In genomic region chr2:180711527-180711926, GRCm38 (mm10) we compare ENCODE assay signal across 9 mouse cellular contexts. TPM values are rescaled to one million over a fixed set of nuclear protein-coding genes. Genes with fewer than 3 reads are reported as not detected.
DNase-seq lines count a peak whose midpoint lies in the region; ATAC-seq and TF ChIP-seq lines count a peak whose summit lies in the region.
"Had no signal": no experiment of that assay in that cellular context is flagged by ENCODE, and none has a peak within 500 bp of the region (broad histone marks: within the 10 kb centered on the region; RNA-seq: fewer than 3 reads in every experiment).

No protein-coding gene starts in this region.

- no peak overlapping the region for H3K27ac ChIP-seq in embryonic facial prominence, embryonic 12.5 days
- H3K27ac ChIP-seq in intestine, embryonic 16.5 days (ENCODE audit: low read length), result no peak overlapping the region
- no peak overlapping the region for H3K27ac ChIP-seq in neural tube, embryonic 13.5 days (replicated peaks)

- no peak for DNase-seq in lung, adult 2 months
- no peak for DNase-seq in lung, postnatal 10 days
- no peak for DNase-seq in layer of hippocampus, adult 11-12 months (ENCODE audit: low spot score)
- DNase-seq in frontal cortex, postnatal 10 days (ENCODE audit: low spot score in 2 of 2), result no peak
- DNase-seq in left cerebral cortex, adult 8-10 months (ENCODE audit: low spot score in 2 of 2), result no peak
- DNase-seq: thymus, adult 2 months had no signal

- 66% methylated on average over 4 of the region's 4 CpGs for WGBS in lung, adult 2 months
- WGBS in embryonic facial prominence, embryonic 12.5 days, result 68% methylated on average over 4 of the region's 4 CpGs
- 53% methylated on average over 4 of the region's 4 CpGs for WGBS in intestine, embryonic 16.5 days
- 50% methylated on average over 4 of the region's 4 CpGs for WGBS in neural tube, embryonic 13.5 days

- H3K9me3 ChIP-seq in embryonic facial prominence, embryonic 12.5 days, result no peaks in the 10 kb centered on the region
- no peaks in the 10 kb centered on the region for H3K9me3 ChIP-seq in intestine, embryonic 16.5 days (ENCODE audit: control insufficient read depth, low read length)
- no peaks in the 10 kb centered on the region for H3K9me3 ChIP-seq in neural tube, embryonic 13.5 days

- peak overlapping the region; percentile 61 for H3K4me2 ChIP-seq in embryonic facial prominence, embryonic 12.5 days (replicated peaks)
- peak overlapping the region; percentile 70 for H3K4me2 ChIP-seq in intestine, embryonic 16.5 days (ENCODE audit: low read depth, low read length)
- peak overlapping the region; percentile 89 for H3K4me2 ChIP-seq in neural tube, embryonic 13.5 days

- no peak for TF ChIP-seq CTCF in lung, adult 2 months (IDR thresholded peaks at IDR 0.05; ENCODE audit: insufficient read depth, low read length)

- TF ChIP-seq POLR2A in lung, adult 2 months (IDR thresholded peaks at IDR 0.05; ENCODE audit: borderline replicate concordance, extremely low read depth, low read depth, low read length), result no peak

- peak overlapping the region; percentile 99; the same call in 1 of the 2 replicates for H3K9ac ChIP-seq in embryonic facial prominence, embryonic 12.5 days
- H3K9ac ChIP-seq in intestine, embryonic 16.5 days (ENCODE audit: low read depth, low read length), result no peak overlapping the region
- peak overlapping the region; percentile 98 for H3K9ac ChIP-seq in neural tube, embryonic 13.5 days

- H3K4me1 ChIP-seq in lung, adult 2 months (ENCODE audit: control insufficient read depth, insufficient read depth, low read length), result peaks cover 16% of the 10 kb centered on the region
- peaks cover 16% of the 10 kb centered on the region for H3K4me1 ChIP-seq in embryonic facial prominence, embryonic 12.5 days
- H3K4me1 ChIP-seq in intestine, embryonic 16.5 days (ENCODE audit: control insufficient read depth, insufficient read depth, low read length), result peaks cover 14% of the 10 kb centered on the region
- peaks cover 38% of the 10 kb centered on the region for H3K4me1 ChIP-seq in neural tube, embryonic 13.5 days (replicated peaks)

- ATAC-seq in embryonic facial prominence, embryonic 12.5 days (ENCODE audit: insufficient number of reproducible peaks, insufficient read depth, low FRiP score, low TSS enrichment), result no peak
- no peak for ATAC-seq in intestine, embryonic 16.5 days
- no peak for ATAC-seq in neural tube, embryonic 13.5 days (ENCODE audit: low read depth)

- peak overlapping the region; percentile 15 for H3K4me3 ChIP-seq in lung, adult 2 months (replicated peaks; ENCODE audit: extremely low read depth, low read depth, low read length)
- peak overlapping the region; percentile 94; the same call in 1 of the 2 replicates for H3K4me3 ChIP-seq in embryonic facial prominence, embryonic 12.5 days
- peak overlapping the region; percentile 67; the same call in 1 of the 2 replicates for H3K4me3 ChIP-seq in intestine, embryonic 16.5 days (ENCODE audit: low read length)
- H3K4me3 ChIP-seq in neural tube, embryonic 13.5 days, result peak overlapping the region; percentile 98

- no peaks in the 10 kb centered on the region for H3K27me3 ChIP-seq in embryonic facial prominence, embryonic 12.5 days
- no peaks in the 10 kb centered on the region for H3K27me3 ChIP-seq in intestine, embryonic 16.5 days (replicated peaks; ENCODE audit: control insufficient read depth, insufficient read depth, low read length)
- H3K27me3 ChIP-seq in neural tube, embryonic 13.5 days, result no peaks in the 10 kb centered on the region

- peaks cover 18% of the 10 kb centered on the region for H3K36me3 ChIP-seq in embryonic facial prominence, embryonic 12.5 days
- H3K36me3 ChIP-seq in intestine, embryonic 16.5 days (ENCODE audit: control insufficient read depth, insufficient read depth, low read length), result peaks cover 6% of the 10 kb centered on the region; the same call in 1 of the 2 replicates
- peaks cover 27% of the 10 kb centered on the region for H3K36me3 ChIP-seq in neural tube, embryonic 13.5 days

RNA-seq across cellular contexts. Expression of gene Gid8, which starts 1.6 kb away (rescaled TPM):
- polyA plus RNA-seq in lung, adult 2 months (2012; rRNA removed), result 16.6 and 27.8 TPM in 2 replicates
- 62.6 and 63.6 TPM in 2 replicates for polyA plus RNA-seq in embryonic facial prominence, embryonic 12.5 days (2016; fragmentation: Nextera tagmentation; extraction: Ambion mirVana)
- polyA plus RNA-seq in intestine, embryonic 16.5 days (2015; fragmentation: Nextera tagmentation; extraction: Ambion mirVana), result 51.1 and 54.4 TPM in 2 replicates
- 55.6 and 59.1 TPM in 2 replicates for polyA plus RNA-seq in neural tube, embryonic 13.5 days (2015; fragmentation: Nextera tagmentation; extraction: Ambion mirVana)
- total RNA-seq in left cerebral cortex, adult 8-10 months (2022), result 10 to 100 TPM; 66.2 to 72.7 (median 68.5) TPM

RNA-seq across cellular contexts. Expression of gene Dido1, which starts 1.7 kb away (rescaled TPM):
- polyA plus RNA-seq in lung, adult 2 months (2012; rRNA removed), result 10.9 and 17.4 TPM in 2 replicates
- 35.3 and 36.8 TPM in 2 replicates for polyA plus RNA-seq in embryonic facial prominence, embryonic 12.5 days (2016; fragmentation: Nextera tagmentation; extraction: Ambion mirVana)
- polyA plus RNA-seq in intestine, embryonic 16.5 days (2015; fragmentation: Nextera tagmentation; extraction: Ambion mirVana), result 16.6 and 17.0 TPM in 2 replicates
- 21.8 and 24.1 TPM in 2 replicates for polyA plus RNA-seq in neural tube, embryonic 13.5 days (2015; fragmentation: Nextera tagmentation; extraction: Ambion mirVana)
- total RNA-seq in left cerebral cortex, adult 8-10 months (2022), result 10 to 100 TPM; 53.8 to 57.8 (median 55.2) TPM

RNA-seq across cellular contexts. Expression of gene Slc17a9, which starts 13.5 kb away (rescaled TPM):
- polyA plus RNA-seq in lung, adult 2 months (2012; rRNA removed), result 10.1 and 10.2 TPM in 2 replicates
- 0.36 and 0.56 TPM in 2 replicates for polyA plus RNA-seq in embryonic facial prominence, embryonic 12.5 days (2016; fragmentation: Nextera tagmentation; extraction: Ambion mirVana)
- polyA plus RNA-seq in intestine, embryonic 16.5 days (2015; fragmentation: Nextera tagmentation; extraction: Ambion mirVana), result 5.4 and 6.3 TPM in 2 replicates
- 0.21 and 0.35 TPM in 2 replicates for polyA plus RNA-seq in neural tube, embryonic 13.5 days (2015; fragmentation: Nextera tagmentation; extraction: Ambion mirVana)
- total RNA-seq in left cerebral cortex, adult 8-10 months (2022), result 1 to 10 TPM in 2 of 4 experiments, under 1 TPM in 2; 0.43 to 1.3 (median 0.94) TPM

Comparison
In these comparisons a context has a peak if more than half of its experiments do, and no peak if none do; other contexts are left out.
1. H3K4me3 ChIP-seq: peak in every context shown above with its lines; median percentile 98 in neural tube, embryonic 13.5 days; 94 in embryonic facial prominence, embryonic 12.5 days; 67 in intestine, embryonic 16.5 days; 15 in lung, adult 2 months.